Mouse (Mus musculus) olfactory bulb, adult 2 months (tissue): ENCODE measurements around the gene Ocel1. TPM values are rescaled to one million over a fixed set of nuclear protein-coding genes. Genes with fewer than 3 reads are reported as not detected.

Experiments used
- H3K27ac ChIP-seq: fragments of 200-500 bp; 2 replicates; pipeline ENCODE4 v1.5.1; 2012; ENCODE audit warnings: low read depth, low read length; ENCODE audit not compliant: insufficient read depth
- H3K4me1 ChIP-seq: fragments of 200-500 bp; 2 replicates; pipeline ENCODE4 v1.6.1; 2012; ENCODE audit warnings: low read length; ENCODE audit not compliant: control insufficient read depth, insufficient read depth
- H3K4me3 ChIP-seq: fragments of 200-500 bp; 2 replicates; pipeline ENCODE4 v1.5.1; 2012; ENCODE audit warnings: mild to moderate bottlenecking, low read depth, low read length, moderate library complexity; ENCODE audit not compliant: insufficient read depth
- CTCF ChIP-seq: fragments of 200-500 bp; IDR thresholded peaks from 2 replicates; pipeline ENCODE4 v1.5.1; 2012; ENCODE audit warnings: low read depth, mild to moderate bottlenecking, low read length, moderate library complexity; ENCODE audit not compliant: insufficient read depth
- POLR2A ChIP-seq: fragments of 200-500 bp; IDR thresholded peaks from 2 replicates; pipeline ENCODE4 v1.6.1; 2012; ENCODE audit warnings: mild to moderate bottlenecking, low read depth, low read length, moderate library complexity; ENCODE audit not compliant: insufficient read depth
- WGBS: fragments of 180-500 bp; shearing (Covaris S2); methylation state at CpG from one replicate; pipeline ENCODE4 v1.1.7; 2018; 5-methylcytosine and 5-hydroxymethylcytosine counted together
- polyA plus RNA-seq: library from polyadenylated mRNA; stranded (reverse); fragments of >200 nt; gene quantifications from 2 replicates; pipeline ENCODE4 v1.2.4, GENCODE M21; 2012; ENCODE audit warnings: low replicate concordance; ENCODE audit not compliant: missing spikeins, insufficient read depth, insufficient read length

Gene Ocel1
- polyA plus RNA-seq, 1 experiment, result not detected

- no peak within 1 kb of the TSS for H3K27ac ChIP-seq
- WGBS, result 14% methylated on average over 33 of the region's 33 CpGs
- TF ChIP-seq POLR2A (0 out of 2 replicates have a peak, but pooled peaks have one; percentile 29), CTCF (peak; percentile 33; the same call in 1 of the 2 replicates)
- H3K4me1 ChIP-seq, result peaks cover 18% of the 10 kb centered on the region
- H3K4me3 ChIP-seq, result peak within 1 kb of the TSS; percentile 37
Observed at GRCm38 (mm10) chr8:71405401-71406098, 34.5 kb downstream of the Ocel1 start, which contains the start of gene Ankle1. Gene Ankle1, plus strand, starts transcription at chr8:71406010.

GRCm38 (mm10) chr8:71406099-71407015 is 35.3 kb downstream of the Ocel1 start:
- Histone ChIP-seq H3K27ac (no peak overlapping the region), H3K4me1 (peaks cover 18% of the 10 kb centered on the region), H3K4me3 (peak overlapping the region; percentile 37)
- 1% methylated on average over 55 of the region's 55 CpGs for WGBS
- TF ChIP-seq CTCF, result peak; percentile 32; the same call in 1 of the 2 replicates
- TF ChIP-seq POLR2A, result no peak; the same call in 1 of the 2 replicates

GRCm38 (mm10) chr8:71407441-71407840 is 36.3 kb downstream of the Ocel1 start:
- WGBS, result 91% methylated on average over 14 of the region's 14 CpGs

GRCm38 (mm10) chr8:71408231-71408630 is 37.1 kb downstream of the Ocel1 start:
- WGBS, result 97% methylated on average over 4 of the region's 4 CpGs
- TF ChIP-seq POLR2A (no peak), CTCF (no peak)
- no peak overlapping the region for H3K4me3 ChIP-seq

More at GRCm38 (mm10) chr8:71407441-71407840, 36.3 kb downstream of the Ocel1 start:
- no peak for TF ChIP-seq CTCF
- TF ChIP-seq POLR2A, result no peak
- Histone ChIP-seq H3K4me3 (no peak overlapping the region), H3K27ac (no peak overlapping the region), H3K4me1 (peaks cover 18% of the 10 kb centered on the region)

GRCm38 (mm10) chr8:71411535-71412273 is 40.6 kb downstream of the Ocel1 start:
- no peak overlapping the region for H3K27ac ChIP-seq
- WGBS, result 51% methylated on average over 11 of the region's 11 CpGs
- H3K4me3 ChIP-seq, result no peak overlapping the region
- peaks cover under 1% of the 10 kb centered on the region for H3K4me1 ChIP-seq
- TF ChIP-seq CTCF (no peak), POLR2A (no peak)

More at GRCm38 (mm10) chr8:71408231-71408630, 37.1 kb downstream of the Ocel1 start:
- Histone ChIP-seq H3K27ac (no peak overlapping the region), H3K4me1 (peaks cover 18% of the 10 kb centered on the region)

- no peak overlapping the region for H3K4me3 ChIP-seq
- H3K4me1 ChIP-seq, result no peaks in the 10 kb centered on the region
- TF ChIP-seq POLR2A, result no peak
- TF ChIP-seq CTCF, result no peak
- H3K27ac ChIP-seq, result no peak overlapping the region
Observed at GRCm38 (mm10) chr8:71422121-71422520, 51.0 kb downstream of the Ocel1 start.

Other genes with a start within 250 kb of the Ocel1 start
- gene Myo9b, start 98.6 kb upstream of the Ocel1 start, polyA plus RNA-seq, result 390 TPM in 1 of 2 replicates, not detected in the other
- gene Haus8, start 98.4 kb upstream of the Ocel1 start, polyA plus RNA-seq, result not detected in 2 replicates
- gene Use1, start 4.5 kb upstream of the Ocel1 start, polyA plus RNA-seq, result not detected in 2 replicates
- gene Nr2f6, start 10.7 kb downstream of the Ocel1 start, polyA plus RNA-seq, result not detected in 2 replicates
- gene Ushbp1, start 24.5 kb downstream of the Ocel1 start, polyA plus RNA-seq, result not detected in 2 replicates
- gene Babam1, start 25.6 kb downstream of the Ocel1 start, polyA plus RNA-seq, result not detected in 2 replicates
- gene Ankle1, start 34.7 kb downstream of the Ocel1 start, polyA plus RNA-seq, result not detected in 2 replicates
- not detected in 2 replicates for gene Abhd8, start 92.4 kb downstream of the Ocel1 start, polyA plus RNA-seq
- gene Mrpl34, start 93.7 kb downstream of the Ocel1 start, polyA plus RNA-seq, result not detected in 2 replicates
- gene Dda1, start 97.9 kb downstream of the Ocel1 start, polyA plus RNA-seq, result not detected in 2 replicates
- not detected in 2 replicates for gene Ano8, start 114.7 kb downstream of the Ocel1 start, polyA plus RNA-seq
- not detected in 2 replicates for gene Gtpbp3, start 116.8 kb downstream of the Ocel1 start, polyA plus RNA-seq
- gene Plvap, start 140.5 kb downstream of the Ocel1 start, polyA plus RNA-seq, result not detected in 2 replicates
- gene Ccdc194, start 154.4 kb downstream of the Ocel1 start, polyA plus RNA-seq, result not detected in 2 replicates
- not detected in 2 replicates for gene Bst2, start 166.2 kb downstream of the Ocel1 start, polyA plus RNA-seq
- gene Mvb12a, start 171.6 kb downstream of the Ocel1 start, polyA plus RNA-seq, result not detected in 2 replicates
- not detected in 2 replicates for gene Tmem221, start 187.6 kb downstream of the Ocel1 start, polyA plus RNA-seq
- not detected in 2 replicates for gene Nxnl1, start 195.3 kb downstream of the Ocel1 start, polyA plus RNA-seq
- gene Slc27a1, start 197.6 kb downstream of the Ocel1 start, polyA plus RNA-seq, result not detected in 2 replicates
- not detected in 2 replicates for gene Pgls, start 220.9 kb downstream of the Ocel1 start, polyA plus RNA-seq
- gene Fam129c, start 226.3 kb downstream of the Ocel1 start, polyA plus RNA-seq, result not detected in 2 replicates
- 143 TPM in 1 of 2 replicates, not detected in the other for gene Colgalt1, start 239.7 kb downstream of the Ocel1 start, polyA plus RNA-seq